Mouse (Mus musculus) olfactory bulb, adult 2 months (tissue): ENCODE measurements around the gene P2ry12.

Source experiments
- CTCF ChIP-seq: fragments of 200-500 bp; IDR thresholded peaks from 2 replicates; pipeline ENCODE4 v1.5.1; 2012; ENCODE audit warnings: low read depth, mild to moderate bottlenecking, low read length, moderate library complexity; ENCODE audit not compliant: insufficient read depth
- POLR2A ChIP-seq: fragments of 200-500 bp; IDR thresholded peaks from 2 replicates; pipeline ENCODE4 v1.6.1; 2012; ENCODE audit warnings: mild to moderate bottlenecking, low read depth, low read length, moderate library complexity; ENCODE audit not compliant: insufficient read depth

DNA sequence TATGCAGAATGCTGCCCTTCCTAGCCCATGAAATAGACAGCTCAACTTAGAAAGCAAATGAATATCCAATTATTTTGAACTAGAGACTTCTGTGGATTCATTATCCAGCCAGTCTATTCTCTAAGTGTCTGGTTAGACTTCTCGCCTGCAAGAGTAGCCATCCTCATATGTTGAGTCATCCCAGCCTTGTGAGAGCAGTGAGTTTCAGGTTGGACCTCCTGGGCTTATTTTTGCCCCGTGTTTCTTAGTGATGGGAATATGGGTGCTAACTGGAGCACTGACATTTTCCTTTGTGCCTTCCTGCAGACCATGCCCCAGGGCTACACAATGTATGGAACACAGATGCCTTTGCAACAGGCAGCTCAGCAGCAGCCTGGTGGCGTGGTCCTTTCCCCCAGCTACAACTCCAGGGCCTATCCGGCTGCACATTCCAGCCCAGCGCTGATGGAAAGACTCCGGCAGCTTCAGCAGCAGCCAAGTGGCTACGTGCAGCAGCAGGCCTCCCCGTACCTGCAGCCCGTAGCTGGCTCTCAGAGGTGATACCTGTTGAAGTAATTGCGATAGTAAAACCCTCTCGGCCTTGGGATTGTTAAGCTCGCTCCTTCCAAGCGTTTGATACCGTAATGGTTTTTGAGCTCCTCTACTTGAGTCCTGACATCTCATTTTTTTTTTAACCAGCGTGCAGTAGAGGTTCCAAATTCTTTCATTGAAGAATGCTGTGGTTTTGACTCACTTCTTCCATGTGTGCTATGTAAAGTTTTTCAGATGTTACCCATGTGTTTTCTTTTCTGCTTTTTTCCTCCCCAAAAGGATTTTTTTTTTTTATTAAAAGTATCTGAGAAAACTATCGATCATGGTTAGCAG lies 33.3 kb upstream of the P2ry12 start:
- no peak for TF ChIP-seq CTCF
- no peak for TF ChIP-seq POLR2A
